Mouse (Mus musculus): Measurements from ENCODE around the gene Elfn1.

Gene Elfn1

GRCm38 (mm10) chr5:139907714-139908242, at the start of gene Elfn1:
TSS of gene Elfn1 (plus strand) at chr5:139907943.
- DNase-seq (ENCODE audit: low spot score in 2 of 2): no peak

- no peak for DNase-seq (ENCODE audit: low spot score in 2 of 2)
Observed at GRCm38 (mm10) chr5:139860328-139861104, 47.2 kb upstream of the Elfn1 start.

- DNase-seq (ENCODE audit: low spot score in 2 of 2): peak; percentile 62 to 74
Observed at GRCm38 (mm10) chr5:139862759-139863158, 45.0 kb upstream of the Elfn1 start.

- no peak for DNase-seq (ENCODE audit: low spot score in 2 of 2)
Observed at GRCm38 (mm10) chr5:139870886-139871285, 36.9 kb upstream of the Elfn1 start.

GRCm38 (mm10) chr5:139871526-139871925, 36.2 kb upstream of the Elfn1 start:
- DNase-seq (ENCODE audit: low spot score in 2 of 2): no peak

- no peak for DNase-seq (ENCODE audit: low spot score in 2 of 2)
Observed at GRCm38 (mm10) chr5:139877563-139877962, 30.2 kb upstream of the Elfn1 start.

- DNase-seq (ENCODE audit: low spot score in 2 of 2): no peak
Observed at GRCm38 (mm10) chr5:139879694-139880093, 28.0 kb upstream of the Elfn1 start.

GRCm38 (mm10) chr5:139881161-139881560, 26.6 kb upstream of the Elfn1 start:
- no peak for DNase-seq (ENCODE audit: low spot score in 2 of 2)

- no peak for DNase-seq (ENCODE audit: low spot score in 2 of 2)
Observed at GRCm38 (mm10) chr5:139888624-139889023, 19.1 kb upstream of the Elfn1 start.

- no peak for DNase-seq (ENCODE audit: low spot score in 2 of 2)
Observed at GRCm38 (mm10) chr5:139889370-139889769, 18.4 kb upstream of the Elfn1 start.

- DNase-seq (ENCODE audit: low spot score in 2 of 2): no peak
Observed at GRCm38 (mm10) chr5:139892326-139892994, 15.3 kb upstream of the Elfn1 start.

GRCm38 (mm10) chr5:139892995-139893345, 14.8 kb upstream of the Elfn1 start:
- no peak for DNase-seq (ENCODE audit: low spot score in 2 of 2)

- no peak for DNase-seq (ENCODE audit: low spot score in 2 of 2)
Observed at GRCm38 (mm10) chr5:139894025-139894508, 13.7 kb upstream of the Elfn1 start.

- DNase-seq (ENCODE audit: low spot score in 2 of 2): no peak
Observed at GRCm38 (mm10) chr5:139899044-139899443, 8.7 kb upstream of the Elfn1 start.

GRCm38 (mm10) chr5:139905121-139905520, 2.6 kb upstream of the Elfn1 start:
- no peak for DNase-seq (ENCODE audit: low spot score in 2 of 2)

- no peak for DNase-seq (ENCODE audit: low spot score in 2 of 2)
Observed at GRCm38 (mm10) chr5:139906507-139906906, 1.2 kb upstream of the Elfn1 start.

GRCm38 (mm10) chr5:139907241-139907640, 502 bp upstream of the Elfn1 start:
- peak; percentile 78 to 85 for DNase-seq (ENCODE audit: low spot score in 2 of 2)

- DNase-seq (ENCODE audit: low spot score in 2 of 2): no peak
Observed at GRCm38 (mm10) chr5:139908243-139908810, 584 bp downstream of the Elfn1 start.

GRCm38 (mm10) chr5:139908811-139909627, 1.3 kb downstream of the Elfn1 start:
- DNase-seq (ENCODE audit: low spot score in 2 of 2): no peak

- DNase-seq (ENCODE audit: low spot score in 2 of 2): no peak
Observed at GRCm38 (mm10) chr5:139909710-139910550, 2.2 kb downstream of the Elfn1 start.

Data from right cerebral cortex, postnatal 10 days (tissue).